Mouse (Mus musculus) stomach, embryonic 16.5 days (tissue): Measurements from ENCODE around the gene Csnk1d. TPM values are rescaled to one million over a fixed set of nuclear protein-coding genes. Genes with fewer than 3 reads are reported as not detected.
A peak's percentile ranks its signal among the peaks of the same experiment; 100 is the strongest.

Source experiments
- ATAC-seq: fragments of 200-750 bp; cut with Nextera tagmentation; 2 replicates; pipeline ENCODE4 v1.8.0; 2017; ENCODE audit warnings: moderate number of reproducible peaks, moderate TSS enrichment; ENCODE audit not compliant: insufficient read depth, low FRiP score
- H3K27ac ChIP-seq: fragments of 300-500 bp; sonication (generic); 2 replicates; pipeline ENCODE4 v1.5.1; 2014; ENCODE audit warnings: low read length
- H3K27me3 ChIP-seq: fragments of 300-500 bp; sonication (generic); 2 replicates; pipeline ENCODE4 v1.6.1; 2014; ENCODE audit warnings: low read length, control low read depth, mixed read lengths; ENCODE audit not compliant: control insufficient read depth, insufficient read depth
- H3K36me3 ChIP-seq: fragments of 300-500 bp; sonication (generic); 2 replicates; pipeline ENCODE4 v1.6.1; 2014; ENCODE audit warnings: low read length; ENCODE audit not compliant: control insufficient read depth, insufficient read depth
- H3K4me1 ChIP-seq: fragments of 300-500 bp; sonication (generic); 2 replicates; pipeline ENCODE4 v1.6.1; 2014; ENCODE audit warnings: low read length, control low read depth, mixed read lengths; ENCODE audit not compliant: control insufficient read depth, insufficient read depth
- H3K4me2 ChIP-seq: fragments of 300-500 bp; sonication (generic); 2 replicates; pipeline ENCODE4 v1.6.1; 2014; ENCODE audit warnings: low read depth, low read length, mixed read lengths
- H3K4me3 ChIP-seq: fragments of 300-500 bp; sonication (generic); replicated peaks from 2 replicates; pipeline ENCODE4 v1.5.1; 2014; ENCODE audit warnings: mild to moderate bottlenecking, low read length
- H3K9ac ChIP-seq: fragments of 300-500 bp; sonication (generic); 2 replicates; pipeline ENCODE4 v1.6.1; 2014; ENCODE audit warnings: low read length
- H3K9me3 ChIP-seq: fragments of 300-500 bp; sonication (generic); replicated peaks from 2 replicates; pipeline ENCODE4 v1.6.1; 2016; ENCODE audit warnings: low read length, control low read depth; ENCODE audit not compliant: control insufficient read depth
- WGBS: fragments of 180-500 bp; shearing (Covaris S2); extraction: QIAGEN DNeasy Blood & Tissue Kit; methylation state at CpG from one replicate; pipeline ENCODE4 v1.1.7; 2014; 5-methylcytosine and 5-hydroxymethylcytosine counted together
- polyA plus RNA-seq: library from polyadenylated mRNA; unstranded; fragments of >200 nt; fragmentation: Nextera tagmentation; extraction: Ambion mirVana; gene quantifications from 2 replicates; pipeline ENCODE4 v1.2.1, GENCODE M21; 2015

Csnk1d gene
- polyA plus RNA-seq, 1 experiment from 2014 or later: 104 TPM

DNA sequence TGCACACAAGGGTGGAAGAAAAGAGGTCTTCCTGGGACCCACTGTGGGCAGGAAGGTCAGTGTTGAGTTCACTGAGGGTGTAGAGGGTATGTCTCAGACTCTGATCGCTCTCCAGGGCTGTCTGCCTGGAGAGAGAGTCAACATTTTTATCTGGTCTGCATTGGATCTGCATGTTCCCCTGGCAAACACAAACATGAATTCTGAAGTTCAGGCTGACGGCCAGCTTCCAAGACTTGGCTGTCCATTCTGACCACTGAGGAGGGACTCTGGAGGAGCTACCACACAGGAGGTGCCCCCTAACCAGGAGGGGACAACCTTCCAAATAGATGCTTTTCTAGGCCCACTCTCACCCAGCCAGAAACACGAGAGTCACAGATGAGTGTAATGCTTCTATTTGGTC lies 661 bp upstream of the Csnk1d start:
- H3K36me3 ChIP-seq: no peaks in the 10 kb centered on the region
- H3K27me3 ChIP-seq: no peaks in the 10 kb centered on the region
- H3K9ac ChIP-seq: peak overlapping the region; percentile 67
- peaks cover 22% of the 10 kb centered on the region for H3K4me1 ChIP-seq
- WGBS: 54% methylated on average over 3 of the region's 3 CpGs
- ATAC-seq: no peak
- peak overlapping the region; percentile 93 for H3K4me2 ChIP-seq
- H3K27ac ChIP-seq: peak overlapping the region; percentile 94
- no peaks in the 10 kb centered on the region for H3K9me3 ChIP-seq
- H3K4me3 ChIP-seq: peak overlapping the region; percentile 99

DNA sequence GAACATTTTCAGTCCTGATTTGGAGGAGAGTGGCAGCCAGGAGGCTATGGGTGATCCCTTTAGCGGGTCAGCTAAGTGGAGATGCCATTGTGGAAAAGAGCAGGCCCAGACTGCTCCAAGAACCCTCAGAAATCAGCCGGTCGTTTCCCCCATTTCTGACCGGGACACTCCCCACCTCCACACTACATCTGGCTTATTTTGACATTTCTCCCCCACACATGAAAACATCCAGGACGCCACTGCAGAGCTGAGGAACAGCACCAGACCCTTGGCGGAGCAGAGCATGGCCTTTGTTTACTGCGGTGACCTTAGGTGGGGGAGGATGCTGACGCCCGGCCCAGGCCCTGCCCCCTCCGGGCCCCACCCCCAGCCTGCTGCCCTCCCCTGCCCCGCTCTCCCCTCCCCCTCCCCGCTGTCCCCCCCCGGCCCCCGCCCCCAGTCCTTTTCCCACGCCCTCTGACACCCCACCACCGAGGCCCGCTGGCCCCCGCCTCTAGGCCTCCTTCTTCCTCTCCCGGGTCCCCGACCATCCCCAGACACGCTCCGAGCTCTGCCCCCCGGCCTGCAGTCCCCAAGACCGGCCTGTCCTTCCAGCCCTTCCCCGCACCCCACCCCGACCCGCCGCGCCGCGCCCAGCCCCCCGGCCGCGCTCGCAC lies 876 bp downstream of the Csnk1d start:
- ATAC-seq: peak; percentile 44; the same call in 1 of the 2 replicates
- under 1% methylated on average over 21 of the region's 35 CpGs for WGBS

DNA sequence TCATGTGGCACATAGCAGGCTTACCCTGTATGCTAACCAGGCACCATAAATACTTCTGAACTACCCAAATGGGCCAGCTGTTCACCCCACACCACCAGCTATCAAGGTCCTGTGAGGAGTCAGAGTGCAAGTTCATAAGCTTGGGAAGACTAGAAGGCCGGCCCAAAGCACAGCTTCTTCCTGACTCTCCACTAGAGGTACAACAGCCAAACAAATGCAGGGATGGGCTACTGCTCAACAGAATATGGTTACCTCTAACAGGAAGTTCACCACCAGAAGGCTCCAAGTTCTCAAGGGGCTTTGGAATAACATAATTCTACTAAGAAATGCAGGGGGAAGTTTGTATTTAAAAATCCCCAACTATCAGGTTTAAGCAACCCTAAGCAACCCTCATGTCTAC lies 1.6 kb downstream of the Csnk1d start:
- Histone ChIP-seq H3K9me3 (no peaks in the 10 kb centered on the region), H3K36me3 (no peaks in the 10 kb centered on the region), H3K4me2 (peak overlapping the region; percentile 93), H3K27me3 (no peaks in the 10 kb centered on the region), H3K4me3 (peak overlapping the region; percentile 99), H3K27ac (peak overlapping the region; percentile 94), H3K4me1 (peaks cover 31% of the 10 kb centered on the region), H3K9ac (peak overlapping the region; percentile 97)
- no peak for ATAC-seq
- WGBS: 10% methylated on average over 1 of the region's 1 CpGs

More for the DNA sequence above, 876 bp downstream of the Csnk1d start:
- Histone ChIP-seq H3K4me3 (peak overlapping the region; percentile 99), H3K27ac (peak overlapping the region; percentile 94), H3K27me3 (no peaks in the 10 kb centered on the region), H3K9me3 (no peaks in the 10 kb centered on the region), H3K36me3 (no peaks in the 10 kb centered on the region), H3K4me1 (peaks cover 27% of the 10 kb centered on the region), H3K4me2 (peak overlapping the region; percentile 93), H3K9ac (peak overlapping the region; percentile 97)

DNA sequence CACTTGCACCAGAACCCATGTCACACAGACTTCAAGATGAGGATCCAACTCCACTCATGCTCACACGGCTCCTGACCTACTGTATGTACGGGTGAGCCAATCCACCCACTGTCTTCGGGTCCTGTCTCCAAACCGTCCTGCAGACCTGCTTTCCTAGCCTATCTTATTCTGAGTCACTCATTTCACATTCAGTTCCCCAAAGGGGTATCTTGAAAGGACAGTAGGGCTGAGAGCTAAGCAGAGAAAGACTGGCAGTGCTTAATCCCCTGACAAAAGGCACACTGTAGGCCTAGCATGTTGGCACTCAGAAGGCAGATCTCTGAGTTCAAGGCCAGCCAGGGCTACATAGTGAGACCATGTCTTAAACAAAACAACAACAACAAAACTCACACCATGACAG lies 2.7 kb downstream of the Csnk1d start:
- no peak overlapping the region for H3K27ac ChIP-seq
- peak overlapping the region; percentile 21; the same call in 1 of the 2 replicates for H3K9ac ChIP-seq
- H3K27me3 ChIP-seq: no peaks in the 10 kb centered on the region
- H3K4me2 ChIP-seq: peak overlapping the region; percentile 93
- no peak overlapping the region for H3K4me3 ChIP-seq
- no peak for ATAC-seq
- WGBS: 63% methylated on average over 4 of the region's 4 CpGs
- H3K4me1 ChIP-seq: peaks cover 33% of the 10 kb centered on the region
- H3K36me3 ChIP-seq: no peaks in the 10 kb centered on the region
- no peaks in the 10 kb centered on the region for H3K9me3 ChIP-seq

DNA sequence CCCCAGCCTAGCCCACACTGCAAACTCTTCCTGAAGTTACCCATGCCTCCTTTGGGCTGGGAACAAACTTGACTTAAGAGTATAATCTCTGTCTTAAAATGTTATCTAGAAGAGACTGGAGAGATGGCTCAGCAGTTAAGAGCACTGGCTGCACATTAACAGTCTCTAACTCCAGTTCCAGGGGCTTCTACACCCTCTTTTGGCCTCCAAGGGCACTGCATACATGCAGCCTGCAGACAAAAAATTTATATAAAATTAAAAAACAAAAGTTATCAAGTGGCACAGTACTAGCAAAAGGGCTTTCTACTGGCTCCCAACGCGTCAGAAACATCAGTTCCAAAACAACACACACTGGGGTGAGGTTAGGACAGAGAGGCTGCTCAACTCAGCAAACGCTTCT lies 3.5 kb downstream of the Csnk1d start:
- H3K4me1 ChIP-seq: peaks cover 33% of the 10 kb centered on the region
- H3K27ac ChIP-seq: no peak overlapping the region
- no peaks in the 10 kb centered on the region for H3K27me3 ChIP-seq
- H3K9me3 ChIP-seq: no peaks in the 10 kb centered on the region
- no peak overlapping the region for H3K4me2 ChIP-seq
- H3K36me3 ChIP-seq: 0 out of 2 replicates have a peak, but pooled peaks cover 5% of the 10 kb centered on the region
- no peak overlapping the region for H3K4me3 ChIP-seq
- 78% methylated on average over 3 of the region's 3 CpGs for WGBS
- H3K9ac ChIP-seq: no peak overlapping the region
- ATAC-seq: no peak

DNA sequence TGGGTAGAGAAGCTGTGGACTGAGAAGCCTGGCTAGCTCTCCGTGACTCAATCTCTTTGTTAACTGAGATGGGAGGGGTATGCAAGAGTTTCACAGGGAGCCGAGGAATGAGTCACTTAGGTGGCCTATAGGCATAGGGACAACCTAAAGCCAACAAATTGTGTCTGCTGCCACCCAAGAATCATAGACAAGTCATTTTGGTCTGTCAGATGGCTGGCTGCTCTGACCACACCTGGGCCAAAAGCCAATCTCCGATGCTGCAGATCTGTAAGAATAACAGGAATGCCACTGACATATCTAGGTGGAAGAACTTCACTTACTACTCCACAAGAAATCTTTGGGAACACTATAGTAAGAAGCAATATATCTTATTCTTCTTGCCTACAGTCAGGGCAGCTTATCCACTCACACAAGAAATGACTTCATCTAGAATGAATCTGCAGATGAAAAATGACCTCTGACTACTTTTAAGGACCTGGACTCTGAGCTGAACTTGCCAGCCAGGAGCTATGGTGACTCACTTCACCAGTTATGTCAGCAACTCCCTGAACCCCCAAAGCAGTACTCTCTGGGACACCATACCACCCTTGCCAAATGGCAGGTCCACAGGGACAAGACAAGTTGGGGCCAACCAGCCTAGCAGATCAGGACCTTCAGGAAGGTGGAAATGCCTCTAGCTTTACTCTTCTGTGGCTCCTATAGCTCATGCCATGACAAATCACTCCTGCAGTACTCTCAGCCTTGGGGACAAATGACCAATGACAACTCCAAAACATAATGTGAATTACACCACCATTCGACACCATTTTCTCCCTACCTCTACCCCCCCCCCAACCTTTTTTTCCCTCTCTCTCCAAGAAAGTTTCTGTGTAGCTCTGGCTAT lies 6.4 kb downstream of the Csnk1d start:
- Histone ChIP-seq H3K4me2 (no peak overlapping the region), H3K27me3 (no peaks in the 10 kb centered on the region), H3K27ac (peak overlapping the region; percentile 54), H3K4me3 (no peak overlapping the region), H3K9me3 (no peaks in the 10 kb centered on the region), H3K9ac (no peak overlapping the region), H3K36me3 (peaks cover 12% of the 10 kb centered on the region; the same call in 1 of the 2 replicates), H3K4me1 (peaks cover 40% of the 10 kb centered on the region)
- ATAC-seq: no peak
- 59% methylated on average over 4 of the region's 4 CpGs for WGBS

DNA sequence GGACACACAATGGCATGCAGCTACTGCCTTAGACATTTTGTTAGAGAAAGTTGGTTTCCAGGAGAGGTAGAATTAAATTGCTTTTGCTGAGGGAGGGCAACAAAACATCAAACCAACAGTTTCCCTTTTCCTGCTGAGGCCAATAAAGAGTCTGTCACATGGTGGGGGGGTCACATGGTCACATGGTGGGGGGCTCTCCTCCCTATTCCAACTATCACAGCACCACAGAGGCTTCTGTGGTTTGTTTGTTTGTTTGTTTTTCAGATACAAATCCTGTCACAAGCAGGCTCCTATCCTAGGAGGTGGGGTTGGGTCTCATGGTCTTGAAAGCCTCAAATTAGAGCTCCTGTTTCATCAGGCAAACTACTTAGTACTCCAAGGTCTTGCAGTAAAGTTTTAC lies 8.7 kb downstream of the Csnk1d start:
- no peak for ATAC-seq
- no peaks in the 10 kb centered on the region for H3K27me3 ChIP-seq
- peaks cover 22% of the 10 kb centered on the region for H3K4me1 ChIP-seq
- H3K9me3 ChIP-seq: no peaks in the 10 kb centered on the region
- peaks cover 12% of the 10 kb centered on the region; the same call in 1 of the 2 replicates for H3K36me3 ChIP-seq
- H3K4me3 ChIP-seq: no peak overlapping the region
- no peak overlapping the region for H3K27ac ChIP-seq
- H3K9ac ChIP-seq: no peak overlapping the region
- H3K4me2 ChIP-seq: no peak overlapping the region

DNA sequence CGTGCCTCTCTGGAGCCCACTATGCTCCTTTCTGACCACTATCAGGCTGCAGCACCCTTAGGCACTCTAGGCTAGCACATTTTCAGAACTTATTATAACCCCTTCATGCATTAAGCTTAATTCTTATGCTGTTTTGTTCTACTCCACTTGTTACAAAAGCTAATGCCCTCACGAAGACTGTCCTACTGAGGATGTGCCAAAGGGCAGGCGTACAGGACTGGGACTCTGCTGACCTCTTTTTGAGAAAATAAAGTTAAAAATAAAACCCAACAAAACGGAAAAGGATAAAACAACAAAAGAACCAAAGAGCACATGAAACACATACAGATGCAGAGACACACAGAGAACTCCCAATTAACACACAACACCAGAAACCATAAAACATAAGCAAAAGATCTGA lies 9.5 kb downstream of the Csnk1d start:
- no peaks in the 10 kb centered on the region for H3K9me3 ChIP-seq
- no peaks in the 10 kb centered on the region for H3K27me3 ChIP-seq
- H3K36me3 ChIP-seq: peaks cover 12% of the 10 kb centered on the region; the same call in 1 of the 2 replicates
- H3K9ac ChIP-seq: no peak overlapping the region
- ATAC-seq: no peak
- WGBS: 88% methylated on average over 4 of the region's 4 CpGs
- no peak overlapping the region for H3K27ac ChIP-seq
- no peak overlapping the region for H3K4me3 ChIP-seq
- H3K4me1 ChIP-seq: peaks cover 21% of the 10 kb centered on the region
- H3K4me2 ChIP-seq: no peak overlapping the region

DNA sequence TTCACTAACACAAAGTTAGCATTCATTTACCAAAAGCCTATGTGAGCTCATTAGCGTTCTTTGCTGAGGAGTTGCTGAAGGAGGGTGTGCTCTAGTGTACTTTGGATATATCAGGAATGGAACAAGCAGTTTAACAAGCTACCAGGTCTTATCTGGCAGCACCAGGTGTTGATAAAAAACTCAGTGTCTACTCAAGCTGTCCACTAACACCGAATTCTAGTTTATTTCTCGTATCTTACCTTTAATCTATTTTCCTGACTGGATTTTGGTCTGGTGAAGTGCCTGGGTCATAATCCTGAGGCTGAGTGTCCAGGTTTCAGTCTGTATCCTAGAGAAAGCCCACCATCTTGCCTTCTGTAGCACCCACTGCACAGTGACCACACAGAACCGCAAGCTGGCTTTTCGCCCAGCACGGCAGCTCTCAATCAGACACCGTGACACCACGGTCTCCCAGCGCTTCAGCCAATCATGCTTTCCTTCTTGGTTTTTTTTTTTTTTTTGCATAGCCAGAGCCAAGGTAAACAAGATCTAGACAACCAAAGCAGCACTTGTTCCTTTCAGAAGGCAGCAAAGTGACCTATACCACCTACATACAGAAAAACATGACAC lies 10.6 kb downstream of the Csnk1d start:
- Histone ChIP-seq H3K27me3 (no peaks in the 10 kb centered on the region), H3K27ac (peak overlapping the region; percentile 5; the same call in 1 of the 2 replicates)

More for the DNA sequence above, 10.6 kb downstream of the Csnk1d start:
- no peak overlapping the region for H3K9ac ChIP-seq
- peaks cover 12% of the 10 kb centered on the region; the same call in 1 of the 2 replicates for H3K36me3 ChIP-seq
- no peak overlapping the region for H3K4me3 ChIP-seq
- ATAC-seq: peak; percentile 74; the same call in 1 of the 2 replicates
- no peak overlapping the region for H3K4me2 ChIP-seq
- H3K9me3 ChIP-seq: no peaks in the 10 kb centered on the region
- 66% methylated on average over 9 of the region's 9 CpGs for WGBS
- H3K4me1 ChIP-seq: peaks cover 17% of the 10 kb centered on the region
